Mouse (Mus musculus): ENCODE data around the gene Tecpr2. TPM values are rescaled to one million over a fixed set of nuclear protein-coding genes. Genes with fewer than 3 reads are reported as not detected.
A peak's percentile ranks its signal among the peaks of the same experiment; 100 is the strongest.

The Tecpr2 gene
- polyA plus RNA-seq, 1 experiment from 2014 or later, result 4.1 TPM

GRCm38 (mm10) chr12:110920254-110920653 is 31.2 kb downstream of the Tecpr2 start:
- Histone ChIP-seq H3K9me3 (ENCODE audit: control insufficient read depth, low read length) (no peaks in the 10 kb centered on the region), H3K4me2 (replicated peaks; ENCODE audit: low read depth, low read length) (no peak overlapping the region), H3K36me3 (ENCODE audit: control insufficient read depth, insufficient read depth, low read length) (0 out of 2 replicates have a peak, but pooled peaks cover 2% of the 10 kb centered on the region), H3K9ac (ENCODE audit: low read depth, low read length) (no peak overlapping the region), H3K4me1 (replicated peaks; ENCODE audit: control insufficient read depth, insufficient read depth, low read length) (no peaks in the 10 kb centered on the region), H3K4me3 (ENCODE audit: low read depth, low read length) (no peak overlapping the region), H3K27ac (ENCODE audit: low read depth, low read length) (no peak overlapping the region), H3K27me3 (ENCODE audit: control insufficient read depth, insufficient read depth, low read length) (no peaks in the 10 kb centered on the region)
- 85% methylated on average over 4 of the region's 4 CpGs for WGBS
- no peak for DNase-seq (ENCODE audit: low spot score)
- no peak for ATAC-seq (ENCODE audit: low FRiP score)

- H3K4me3 ChIP-seq (ENCODE audit: low read depth, low read length), result no peak overlapping the region
- no peaks in the 10 kb centered on the region for H3K27me3 ChIP-seq (ENCODE audit: control insufficient read depth, insufficient read depth, low read length)
- H3K4me1 ChIP-seq (replicated peaks; ENCODE audit: control insufficient read depth, insufficient read depth, low read length), result no peaks in the 10 kb centered on the region
- no peak overlapping the region for H3K9ac ChIP-seq (ENCODE audit: low read depth, low read length)
- H3K4me2 ChIP-seq (replicated peaks; ENCODE audit: low read depth, low read length), result no peak overlapping the region
- DNase-seq (ENCODE audit: low spot score) (no peak), ATAC-seq (ENCODE audit: low FRiP score) (no peak)
- 0 out of 2 replicates have a peak, but pooled peaks cover 2% of the 10 kb centered on the region for H3K36me3 ChIP-seq (ENCODE audit: control insufficient read depth, insufficient read depth, low read length)
- WGBS, result 81% methylated on average over 5 of the region's 5 CpGs
- H3K27ac ChIP-seq (ENCODE audit: low read depth, low read length), result no peak overlapping the region
- H3K9me3 ChIP-seq (ENCODE audit: control insufficient read depth, low read length), result no peaks in the 10 kb centered on the region
These were observed 32.5 kb downstream of the Tecpr2 start for GRCm38 (mm10) chr12:110921572-110921971.

- no peak overlapping the region for H3K9ac ChIP-seq (ENCODE audit: low read depth, low read length)
- no peaks in the 10 kb centered on the region for H3K27me3 ChIP-seq (ENCODE audit: control insufficient read depth, insufficient read depth, low read length)
- WGBS, result 85% methylated on average over 5 of the region's 5 CpGs
- no peak overlapping the region for H3K4me2 ChIP-seq (replicated peaks; ENCODE audit: low read depth, low read length)
- no peak for ATAC-seq (ENCODE audit: low FRiP score)
- H3K9me3 ChIP-seq (ENCODE audit: control insufficient read depth, low read length), result no peaks in the 10 kb centered on the region
- no peaks in the 10 kb centered on the region for H3K36me3 ChIP-seq (ENCODE audit: control insufficient read depth, insufficient read depth, low read length)
- no peak overlapping the region for H3K4me3 ChIP-seq (ENCODE audit: low read depth, low read length)
- H3K27ac ChIP-seq (ENCODE audit: low read depth, low read length), result no peak overlapping the region
- no peaks in the 10 kb centered on the region for H3K4me1 ChIP-seq (replicated peaks; ENCODE audit: control insufficient read depth, insufficient read depth, low read length)
- no peak for DNase-seq (ENCODE audit: low spot score)
These were observed 43.8 kb downstream of the Tecpr2 start for GRCm38 (mm10) chr12:110932820-110933219.

GRCm38 (mm10) chr12:110935983-110936620 is 47.0 kb downstream of the Tecpr2 start:
- Histone ChIP-seq H3K4me3 (ENCODE audit: low read depth, low read length) (no peak overlapping the region), H3K4me1 (replicated peaks; ENCODE audit: control insufficient read depth, insufficient read depth, low read length) (no peaks in the 10 kb centered on the region), H3K27ac (ENCODE audit: low read depth, low read length) (no peak overlapping the region), H3K4me2 (replicated peaks; ENCODE audit: low read depth, low read length) (no peak overlapping the region), H3K27me3 (ENCODE audit: control insufficient read depth, insufficient read depth, low read length) (no peaks in the 10 kb centered on the region), H3K36me3 (ENCODE audit: control insufficient read depth, insufficient read depth, low read length) (0 out of 2 replicates have a peak, but pooled peaks cover 3% of the 10 kb centered on the region), H3K9ac (ENCODE audit: low read depth, low read length) (no peak overlapping the region), H3K9me3 (ENCODE audit: control insufficient read depth, low read length) (no peaks in the 10 kb centered on the region)
- ATAC-seq (ENCODE audit: low FRiP score), result peak; percentile 54; the same call in 1 of the 2 replicates
- WGBS, result 60% methylated on average over 9 of the region's 9 CpGs
- peak; percentile 84 for DNase-seq (ENCODE audit: low spot score)

- Histone ChIP-seq H3K9me3 (ENCODE audit: control insufficient read depth, low read length) (no peaks in the 10 kb centered on the region), H3K36me3 (ENCODE audit: control insufficient read depth, insufficient read depth, low read length) (0 out of 2 replicates have a peak, but pooled peaks cover 3% of the 10 kb centered on the region), H3K4me2 (replicated peaks; ENCODE audit: low read depth, low read length) (no peak overlapping the region), H3K9ac (ENCODE audit: low read depth, low read length) (no peak overlapping the region), H3K4me3 (ENCODE audit: low read depth, low read length) (no peak overlapping the region), H3K27me3 (ENCODE audit: control insufficient read depth, insufficient read depth, low read length) (no peaks in the 10 kb centered on the region), H3K4me1 (replicated peaks; ENCODE audit: control insufficient read depth, insufficient read depth, low read length) (no peaks in the 10 kb centered on the region), H3K27ac (ENCODE audit: low read depth, low read length) (no peak overlapping the region)
- no peak for ATAC-seq (ENCODE audit: low FRiP score)
- WGBS, result 88% methylated on average over 5 of the region's 5 CpGs
- no peak for DNase-seq (ENCODE audit: low spot score)
These were observed 48.4 kb downstream of the Tecpr2 start for GRCm38 (mm10) chr12:110937496-110937895.

GRCm38 (mm10) chr12:110939385-110939784 is 50.3 kb downstream of the Tecpr2 start:
- Histone ChIP-seq H3K4me1 (replicated peaks; ENCODE audit: control insufficient read depth, insufficient read depth, low read length) (no peaks in the 10 kb centered on the region), H3K27me3 (ENCODE audit: control insufficient read depth, insufficient read depth, low read length) (no peaks in the 10 kb centered on the region), H3K9me3 (ENCODE audit: control insufficient read depth, low read length) (no peaks in the 10 kb centered on the region), H3K9ac (ENCODE audit: low read depth, low read length) (no peak overlapping the region), H3K36me3 (ENCODE audit: control insufficient read depth, insufficient read depth, low read length) (0 out of 2 replicates have a peak, but pooled peaks cover 3% of the 10 kb centered on the region), H3K4me3 (ENCODE audit: low read depth, low read length) (no peak overlapping the region), H3K4me2 (replicated peaks; ENCODE audit: low read depth, low read length) (no peak overlapping the region), H3K27ac (ENCODE audit: low read depth, low read length) (no peak overlapping the region)
- DNase-seq (ENCODE audit: low spot score) (no peak), ATAC-seq (ENCODE audit: low FRiP score) (no peak)
- 98% methylated on average over 5 of the region's 5 CpGs for WGBS

GRCm38 (mm10) chr12:110940869-110941268 is 51.8 kb downstream of the Tecpr2 start:
- Histone ChIP-seq H3K9me3 (ENCODE audit: control insufficient read depth, low read length) (no peaks in the 10 kb centered on the region), H3K27me3 (ENCODE audit: control insufficient read depth, insufficient read depth, low read length) (no peaks in the 10 kb centered on the region), H3K4me2 (replicated peaks; ENCODE audit: low read depth, low read length) (no peak overlapping the region), H3K4me3 (ENCODE audit: low read depth, low read length) (no peak overlapping the region), H3K27ac (ENCODE audit: low read depth, low read length) (no peak overlapping the region), H3K9ac (ENCODE audit: low read depth, low read length) (no peak overlapping the region), H3K4me1 (replicated peaks; ENCODE audit: control insufficient read depth, insufficient read depth, low read length) (no peaks in the 10 kb centered on the region), H3K36me3 (ENCODE audit: control insufficient read depth, insufficient read depth, low read length) (0 out of 2 replicates have a peak, but pooled peaks cover 4% of the 10 kb centered on the region)
- DNase-seq (ENCODE audit: low spot score), result no peak
- WGBS, result 93% methylated on average over 3 of the region's 3 CpGs
- ATAC-seq (ENCODE audit: low FRiP score), result no peak

- WGBS, result 94% methylated on average over 7 of the region's 7 CpGs
- ATAC-seq (ENCODE audit: low FRiP score) (no peak), DNase-seq (ENCODE audit: low spot score) (no peak)
- H3K36me3 ChIP-seq (ENCODE audit: control insufficient read depth, insufficient read depth, low read length), result 0 out of 2 replicates have a peak, but pooled peaks cover 2% of the 10 kb centered on the region
- no peak overlapping the region for H3K27ac ChIP-seq (ENCODE audit: low read depth, low read length)
- no peaks in the 10 kb centered on the region for H3K27me3 ChIP-seq (ENCODE audit: control insufficient read depth, insufficient read depth, low read length)
- H3K4me1 ChIP-seq (replicated peaks; ENCODE audit: control insufficient read depth, insufficient read depth, low read length), result no peaks in the 10 kb centered on the region
- no peak overlapping the region for H3K4me2 ChIP-seq (replicated peaks; ENCODE audit: low read depth, low read length)
- no peak overlapping the region for H3K9ac ChIP-seq (ENCODE audit: low read depth, low read length)
- H3K9me3 ChIP-seq (ENCODE audit: control insufficient read depth, low read length), result no peaks in the 10 kb centered on the region
- no peak overlapping the region for H3K4me3 ChIP-seq (ENCODE audit: low read depth, low read length)
These were observed 57.2 kb downstream of the Tecpr2 start for GRCm38 (mm10) chr12:110946216-110946615.
